Mouse (Mus musculus) limb, embryonic 14.5 days (tissue): ENCODE data around the gene Gm20388. TPM values are rescaled to one million over a fixed set of nuclear protein-coding genes. Genes with fewer than 3 reads are reported as not detected.

Experiments used
- ATAC-seq: fragments of 200-750 bp; cut with Nextera tagmentation; 2 replicates; pipeline ENCODE4 v1.8.0; 2017; ENCODE audit warnings: low read depth, moderate number of reproducible peaks, moderate TSS enrichment; ENCODE audit not compliant: low FRiP score
- DNase-seq: peaks from one replicate; pipeline ENCODE4 v3.0.0-alpha.2; 2015; ENCODE audit warnings: low spot score
- H3K27ac ChIP-seq: fragments of 300-500 bp; sonication (generic); replicated peaks from 2 replicates; pipeline ENCODE4 v1.5.1; 2014; ENCODE audit warnings: low read depth, mild to moderate bottlenecking, low read length, moderate library complexity, mixed read lengths
- H3K27me3 ChIP-seq: fragments of 300-500 bp; sonication (generic); 2 replicates; pipeline ENCODE4 v1.6.1; 2014; ENCODE audit warnings: low read length, mixed read lengths; ENCODE audit not compliant: control insufficient read depth, insufficient read depth
- H3K36me3 ChIP-seq: fragments of 300-500 bp; sonication (generic); 2 replicates; pipeline ENCODE4 v1.6.1; 2014; ENCODE audit warnings: mild to moderate bottlenecking, low read length, moderate library complexity, mixed read lengths; ENCODE audit not compliant: control insufficient read depth, insufficient read depth
- H3K4me1 ChIP-seq: fragments of 300-500 bp; sonication (generic); 2 replicates; pipeline ENCODE4 v1.6.1; 2014; ENCODE audit warnings: antibody characterized with exemption, low read length, mixed read lengths; ENCODE audit not compliant: control insufficient read depth, insufficient read depth
- H3K4me2 ChIP-seq: fragments of 300-500 bp; sonication (generic); replicated peaks from 2 replicates; pipeline ENCODE4 v1.6.1; 2014; ENCODE audit warnings: low read depth, mild to moderate bottlenecking, low read length, moderate library complexity; ENCODE audit not compliant: severe bottlenecking
- H3K4me3 ChIP-seq: fragments of 300-500 bp; sonication (generic); replicated peaks from 2 replicates; pipeline ENCODE4 v1.5.1; 2014; ENCODE audit warnings: low read length
- H3K9ac ChIP-seq: fragments of 300-500 bp; sonication (generic); 2 replicates; pipeline ENCODE4 v1.6.1; 2014; ENCODE audit warnings: mild to moderate bottlenecking, low read depth, low read length, moderate library complexity; ENCODE audit not compliant: severe bottlenecking
- H3K9me3 ChIP-seq: fragments of 300-500 bp; sonication (generic); 2 replicates; pipeline ENCODE4 v1.6.1; 2016; ENCODE audit warnings: low read length; ENCODE audit not compliant: control insufficient read depth
- POLR2A ChIP-seq: fragments of 200-500 bp; IDR thresholded peaks from 2 replicates; pipeline ENCODE4 v1.8.0; 2012; ENCODE audit warnings: inconsistent platforms, mild to moderate bottlenecking, moderate library complexity, borderline replicate concordance; ENCODE audit not compliant: insufficient read depth, insufficient read length; ENCODE audit errors: extremely low read depth
- WGBS: fragments of 180-500 bp; shearing (Covaris S2); extraction: QIAGEN DNeasy Blood & Tissue Kit; methylation state at CpG from one replicate; pipeline ENCODE4 v1.1.7; 2014; 5-methylcytosine and 5-hydroxymethylcytosine counted together
- polyA plus RNA-seq, 2 experiments: library from polyadenylated mRNA; depleted of rRNA in 1 of 2; stranded (reverse) in 1 of 2; unstranded in 1 of 2; fragments of >200 nt; fragmentation: Nextera tagmentation in 1 of 2; extraction: Ambion mirVana in 1 of 2; gene quantifications; 2 replicates each; pipeline versions ENCODE4 v1.2.1 to v1.2.3; 2012 to 2014

Gene Gm20388
- polyA plus RNA-seq, 2 experiments = 1.9 to 49.9 TPM

DNA sequence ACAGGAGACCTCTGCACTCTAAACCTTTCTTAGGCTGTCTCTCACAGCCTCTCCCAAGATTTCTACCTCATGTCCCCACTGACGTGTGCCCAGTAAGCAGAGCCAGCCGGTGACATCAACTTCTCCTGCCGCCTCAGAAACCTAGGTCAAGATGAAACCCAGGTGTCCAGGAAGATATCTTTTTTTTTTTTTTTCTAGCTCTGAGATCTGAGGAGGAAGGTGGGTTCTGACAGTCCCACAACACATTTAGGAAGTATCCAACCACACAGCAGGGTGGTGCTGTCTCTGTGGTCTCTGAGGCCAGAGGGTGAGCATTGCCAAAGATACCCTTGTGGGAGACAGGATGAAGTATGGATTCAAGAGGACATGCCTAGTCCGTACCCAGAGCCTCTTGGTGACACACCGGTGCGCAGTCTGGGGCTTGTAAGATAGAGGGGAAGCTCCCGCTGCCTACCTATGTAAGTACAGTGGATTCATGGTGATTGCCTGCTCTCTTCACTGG is 1246.4 kb downstream of the Gm20388 start:
- H3K4me2 ChIP-seq = no peak overlapping the region
- no peaks in the 10 kb centered on the region for H3K9me3 ChIP-seq
- no peaks in the 10 kb centered on the region for H3K4me1 ChIP-seq
- WGBS = 87% methylated on average over 7 of the region's 7 CpGs
- no peaks in the 10 kb centered on the region for H3K36me3 ChIP-seq
- H3K27me3 ChIP-seq = no peaks in the 10 kb centered on the region
- DNase-seq = no peak
- H3K9ac ChIP-seq = no peak overlapping the region
- no peak overlapping the region for H3K4me3 ChIP-seq
- no peak for ATAC-seq
- no peak for TF ChIP-seq POLR2A
- no peak overlapping the region for H3K27ac ChIP-seq

DNA sequence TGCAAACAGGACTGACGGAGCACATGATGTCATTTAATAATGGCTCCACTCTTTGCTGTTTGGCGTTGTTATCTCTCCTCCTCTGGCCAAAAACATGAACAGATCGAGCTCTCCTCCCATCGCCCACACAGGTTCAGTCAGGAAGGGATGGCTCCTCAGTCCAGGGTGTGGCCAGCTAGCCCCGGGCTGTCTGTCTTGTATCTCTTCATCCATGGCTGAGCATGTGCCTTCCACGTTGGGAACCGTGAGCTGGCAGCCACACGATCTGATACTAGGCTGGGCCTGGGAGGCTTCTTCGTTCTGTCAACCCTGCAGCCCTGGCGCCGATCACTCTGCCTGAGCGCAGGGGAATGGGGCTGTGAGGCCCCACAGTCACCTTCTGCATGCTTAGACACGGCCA is 1248.2 kb downstream of the Gm20388 start:
- no peaks in the 10 kb centered on the region for H3K27me3 ChIP-seq
- peaks cover 7% of the 10 kb centered on the region; the same call in 1 of the 2 replicates for H3K4me1 ChIP-seq
- H3K4me3 ChIP-seq = no peak overlapping the region
- no peaks in the 10 kb centered on the region for H3K36me3 ChIP-seq
- H3K4me2 ChIP-seq = no peak overlapping the region
- H3K9me3 ChIP-seq = no peaks in the 10 kb centered on the region
- no peak for DNase-seq
- ATAC-seq = no peak
- H3K9ac ChIP-seq = no peak overlapping the region
- H3K27ac ChIP-seq = no peak overlapping the region
- no peak for TF ChIP-seq POLR2A
- WGBS = 73% methylated on average over 13 of the region's 13 CpGs

DNA sequence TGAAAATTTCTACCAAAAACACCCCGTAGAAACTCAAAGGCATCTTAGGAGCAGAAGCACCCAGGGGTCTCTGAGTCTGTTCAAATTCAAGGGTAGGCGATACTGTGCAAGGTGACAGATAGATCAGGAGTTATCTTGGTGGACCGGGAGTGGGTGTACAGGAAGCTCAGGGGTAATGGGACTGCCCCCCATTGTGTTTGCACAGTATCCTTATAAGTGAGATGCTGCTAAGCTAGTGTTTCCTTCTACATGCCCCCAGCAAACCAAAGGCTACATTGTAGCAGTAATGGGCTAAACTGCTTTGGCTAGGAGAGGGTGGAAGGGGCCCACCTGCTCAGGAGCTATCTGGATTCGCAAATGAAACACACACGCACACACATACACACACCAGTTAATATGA is 1250.8 kb downstream of the Gm20388 start:
- no peaks in the 10 kb centered on the region for H3K9me3 ChIP-seq
- ATAC-seq (no peak), DNase-seq (no peak)
- no peak overlapping the region for H3K27ac ChIP-seq
- H3K4me3 ChIP-seq = no peak overlapping the region
- no peak for TF ChIP-seq POLR2A
- peaks cover 14% of the 10 kb centered on the region; the same call in 1 of the 2 replicates for H3K4me1 ChIP-seq
- no peak overlapping the region for H3K9ac ChIP-seq
- WGBS = 90% methylated on average over 5 of the region's 5 CpGs
- no peaks in the 10 kb centered on the region for H3K36me3 ChIP-seq
- no peaks in the 10 kb centered on the region for H3K27me3 ChIP-seq
- H3K4me2 ChIP-seq = no peak overlapping the region

DNA sequence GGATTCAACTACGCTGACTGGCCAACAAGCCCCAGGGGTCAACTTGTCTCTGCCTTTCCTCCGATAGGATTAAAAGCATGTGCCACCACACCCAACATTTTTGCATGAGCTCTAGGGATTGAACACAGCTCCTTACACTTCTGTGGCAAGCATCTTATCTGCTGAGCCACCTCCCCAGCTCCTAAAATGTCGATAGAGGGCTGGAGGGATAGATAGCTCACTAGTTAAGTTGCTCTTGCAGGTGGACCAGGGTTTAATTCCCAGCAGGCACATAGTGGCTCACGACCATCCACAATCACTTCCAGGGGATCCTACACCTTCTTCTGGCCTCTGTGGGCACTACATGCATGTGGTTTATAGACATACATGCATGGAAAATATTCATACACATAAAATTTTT is 1251.8 kb downstream of the Gm20388 start:
- H3K9me3 ChIP-seq = no peaks in the 10 kb centered on the region
- no peak overlapping the region for H3K9ac ChIP-seq
- no peak overlapping the region for H3K4me2 ChIP-seq
- no peak for ATAC-seq
- H3K36me3 ChIP-seq = no peaks in the 10 kb centered on the region
- H3K4me1 ChIP-seq = peaks cover 14% of the 10 kb centered on the region; the same call in 1 of the 2 replicates
- H3K27me3 ChIP-seq = no peaks in the 10 kb centered on the region
- H3K4me3 ChIP-seq = no peak overlapping the region
- H3K27ac ChIP-seq = no peak overlapping the region
- TF ChIP-seq POLR2A = no peak
- WGBS = 68% methylated on average over 4 of the region's 4 CpGs
- no peak for DNase-seq

DNA sequence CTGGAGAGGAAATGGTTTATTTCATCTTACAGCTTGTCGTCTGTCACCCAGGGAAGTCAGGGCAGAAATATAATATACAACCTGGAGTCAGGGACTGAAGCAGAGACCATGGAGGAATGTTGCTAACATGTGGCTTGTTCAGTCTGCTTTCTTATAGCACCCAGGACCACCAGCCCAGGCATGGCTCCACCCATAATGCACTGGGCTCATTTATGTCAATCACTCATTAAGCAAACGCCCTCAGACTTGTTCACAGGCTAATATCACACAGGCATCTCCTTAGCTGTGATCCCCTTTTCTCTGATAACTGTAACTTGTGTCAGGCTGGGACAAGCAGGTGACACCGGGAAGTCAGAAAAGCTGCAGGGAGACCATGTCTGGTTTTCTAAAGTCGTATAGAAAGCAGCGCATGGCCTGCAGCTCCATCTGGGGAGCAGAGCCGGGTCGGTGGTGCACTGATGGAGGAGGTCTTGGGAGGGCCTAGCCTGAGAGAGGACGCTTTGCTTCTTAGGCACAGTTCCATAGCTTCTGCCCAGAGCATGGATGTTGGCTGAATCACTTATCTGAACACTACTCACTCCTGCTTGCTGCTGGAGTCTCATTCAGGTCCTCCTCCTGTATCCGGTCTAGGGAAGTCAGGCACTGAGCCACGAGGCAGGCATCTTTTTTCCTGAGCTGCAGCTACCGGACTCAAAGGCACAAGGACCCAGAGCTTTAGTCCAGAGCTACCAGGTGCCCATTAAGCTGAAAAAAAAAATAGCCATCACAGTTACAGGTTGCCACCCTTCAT is 1252.5 kb downstream of the Gm20388 start:
- H3K4me2 ChIP-seq = no peak overlapping the region
- no peaks in the 10 kb centered on the region for H3K9me3 ChIP-seq
- H3K4me1 ChIP-seq = peaks cover 14% of the 10 kb centered on the region; the same call in 1 of the 2 replicates
- WGBS = 53% methylated on average over 11 of the region's 11 CpGs
- H3K27ac ChIP-seq = no peak overlapping the region
- no peaks in the 10 kb centered on the region for H3K36me3 ChIP-seq
- H3K9ac ChIP-seq = no peak overlapping the region
- no peak for TF ChIP-seq POLR2A
- H3K4me3 ChIP-seq = no peak overlapping the region
- no peaks in the 10 kb centered on the region for H3K27me3 ChIP-seq
- no peak for DNase-seq
- ATAC-seq = no peak
